Mouse (Mus musculus): ENCODE measurements around the gene Oxld1. TPM values are rescaled to one million over a fixed set of nuclear protein-coding genes. Genes with fewer than 3 reads are reported as not detected.

The Oxld1 gene
- polyA plus RNA-seq, 1 experiment from 2014 or later, result 12.8 TPM

DNA sequence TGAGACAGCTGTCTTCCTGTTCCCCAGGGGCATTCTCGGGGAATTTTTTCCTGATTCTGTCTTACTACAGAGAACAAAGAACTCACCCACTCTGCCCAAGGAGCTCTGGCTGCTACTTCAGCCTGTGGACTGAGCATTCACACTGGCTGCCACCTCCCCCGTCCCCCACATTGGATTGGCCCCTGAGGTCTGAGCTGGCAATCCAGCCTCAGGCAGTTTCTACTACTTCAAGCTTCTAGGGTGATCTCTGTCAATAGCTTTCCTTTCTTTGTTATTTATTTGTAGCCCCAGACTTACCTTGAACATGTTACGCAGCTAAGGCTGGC is 35.0 kb upstream of the Oxld1 start:
- H3K9me3 ChIP-seq (replicated peaks), result no peaks in the 10 kb centered on the region
- H3K27ac ChIP-seq (replicated peaks), result peak overlapping the region; percentile 83
- H3K4me2 ChIP-seq, result peak overlapping the region; percentile 99
- H3K4me3 ChIP-seq (replicated peaks), result peak overlapping the region; percentile 99
- H3K36me3 ChIP-seq, result peaks cover 42% of the 10 kb centered on the region
- H3K4me1 ChIP-seq, result peaks cover 43% of the 10 kb centered on the region
- no peak for ATAC-seq (ENCODE audit: low FRiP score)
- WGBS, result 26% methylated on average over 3 of the region's 3 CpGs
- no peaks in the 10 kb centered on the region for H3K27me3 ChIP-seq (replicated peaks)
- H3K9ac ChIP-seq (replicated peaks), result peak overlapping the region; percentile 82

DNA sequence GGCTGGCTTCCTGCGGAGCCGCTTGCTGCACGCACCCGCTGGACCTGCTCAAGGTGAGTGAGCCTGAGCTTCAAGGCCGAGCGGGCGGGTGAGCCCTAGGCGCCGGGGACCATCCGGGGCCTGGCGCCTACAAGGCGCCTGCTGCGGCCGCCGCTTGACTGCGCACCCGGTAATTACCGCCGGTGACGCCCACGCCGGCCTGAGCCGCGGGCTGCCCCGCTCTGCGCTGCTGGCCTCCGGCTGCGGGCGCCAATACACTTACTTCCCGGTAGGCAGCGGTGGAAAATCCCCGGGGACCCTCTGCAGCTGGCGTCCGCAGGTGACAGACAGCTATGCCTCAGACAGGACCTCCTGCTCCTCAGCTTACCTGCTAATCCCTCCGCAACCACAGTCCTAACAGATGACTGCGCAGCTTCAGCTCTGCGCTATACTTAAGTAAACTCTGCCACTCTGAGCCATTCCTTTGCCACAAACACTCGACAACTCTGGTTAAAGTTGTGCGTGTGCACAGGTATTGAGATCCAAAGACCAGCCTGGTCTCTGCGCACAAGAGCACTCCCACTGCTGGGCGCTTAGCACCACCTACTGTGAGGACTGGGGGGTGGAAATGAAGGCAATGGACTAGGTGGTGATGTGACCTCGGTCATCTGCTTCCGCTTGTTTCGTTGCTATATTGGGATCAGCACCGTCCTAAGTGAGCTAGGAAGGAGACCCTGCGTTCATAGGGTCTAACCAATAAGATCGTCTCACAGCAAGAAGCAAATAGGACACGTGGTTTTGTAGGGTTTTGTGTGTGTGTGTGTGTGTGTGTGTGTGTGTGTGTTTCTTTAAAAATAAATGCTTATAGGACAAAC is 34.4 kb upstream of the Oxld1 start:
- Histone ChIP-seq H3K4me1 (peaks cover 43% of the 10 kb centered on the region), H3K27me3 (replicated peaks) (no peaks in the 10 kb centered on the region), H3K36me3 (peaks cover 44% of the 10 kb centered on the region), H3K27ac (replicated peaks) (peak overlapping the region; percentile 83), H3K4me3 (replicated peaks) (peak overlapping the region; percentile 99), H3K4me2 (peak overlapping the region; percentile 99), H3K9me3 (replicated peaks) (no peaks in the 10 kb centered on the region), H3K9ac (replicated peaks) (peak overlapping the region; percentile 82)
- under 1% methylated on average over 47 of the region's 48 CpGs for WGBS
- peak; percentile 44 for ATAC-seq (ENCODE audit: low FRiP score)

DNA sequence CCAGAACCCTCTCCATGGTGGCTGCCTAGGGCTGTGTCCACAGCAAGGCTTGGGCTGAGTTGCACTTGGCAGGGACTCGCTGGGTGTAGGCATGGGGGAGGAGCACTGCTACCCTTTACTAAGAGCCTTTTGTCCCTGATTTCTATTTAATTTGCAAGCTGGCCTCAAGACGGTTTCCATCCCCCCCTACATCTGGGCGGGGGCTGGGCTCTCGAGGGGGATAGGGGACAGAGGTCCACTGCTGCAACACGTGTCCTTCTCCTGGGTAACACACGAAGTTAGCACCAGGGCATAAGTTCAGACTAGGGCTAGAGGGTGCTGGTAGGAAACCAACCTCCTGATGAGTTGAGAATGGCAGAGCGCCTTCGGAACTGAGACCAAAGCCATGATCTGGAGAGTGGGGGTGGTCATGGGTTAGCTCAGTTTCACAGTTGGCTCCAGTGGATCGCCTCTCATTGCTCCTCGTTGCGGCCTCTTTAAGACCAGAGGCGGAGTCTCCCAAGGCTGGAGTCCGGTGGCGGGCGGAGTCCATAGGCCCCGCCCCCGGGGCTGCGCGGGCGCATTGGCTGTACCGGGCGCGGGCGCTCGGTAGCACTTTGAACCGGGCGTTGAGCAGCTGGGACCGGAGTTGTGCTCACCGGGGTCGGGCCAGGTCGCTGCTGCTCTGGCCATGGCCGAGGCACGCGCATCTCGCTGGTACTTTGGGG is 33.6 kb upstream of the Oxld1 start, which contains the start of gene Slc25a10:
Slc25a10 (plus strand) TSS at position 524 of the 707 bp plus-strand sequence.
- peak within 1 kb of the TSS; percentile 99 for H3K4me2 ChIP-seq
- peak within 1 kb of the TSS; percentile 83 for H3K27ac ChIP-seq (replicated peaks)
- H3K4me3 ChIP-seq (replicated peaks), result peak within 1 kb of the TSS; percentile 99
- H3K4me1 ChIP-seq, result peaks cover 43% of the 10 kb centered on the region
- H3K36me3 ChIP-seq, result peaks cover 43% of the 10 kb centered on the region
- no peaks in the 10 kb centered on the region for H3K9me3 ChIP-seq (replicated peaks)
- ATAC-seq (ENCODE audit: low FRiP score), result peak; percentile 92
- no peaks in the 10 kb centered on the region for H3K27me3 ChIP-seq (replicated peaks)
- WGBS, result 0% methylated on average over 35 of the region's 35 CpGs
- H3K9ac ChIP-seq (replicated peaks), result peak within 1 kb of the TSS; percentile 82

DNA sequence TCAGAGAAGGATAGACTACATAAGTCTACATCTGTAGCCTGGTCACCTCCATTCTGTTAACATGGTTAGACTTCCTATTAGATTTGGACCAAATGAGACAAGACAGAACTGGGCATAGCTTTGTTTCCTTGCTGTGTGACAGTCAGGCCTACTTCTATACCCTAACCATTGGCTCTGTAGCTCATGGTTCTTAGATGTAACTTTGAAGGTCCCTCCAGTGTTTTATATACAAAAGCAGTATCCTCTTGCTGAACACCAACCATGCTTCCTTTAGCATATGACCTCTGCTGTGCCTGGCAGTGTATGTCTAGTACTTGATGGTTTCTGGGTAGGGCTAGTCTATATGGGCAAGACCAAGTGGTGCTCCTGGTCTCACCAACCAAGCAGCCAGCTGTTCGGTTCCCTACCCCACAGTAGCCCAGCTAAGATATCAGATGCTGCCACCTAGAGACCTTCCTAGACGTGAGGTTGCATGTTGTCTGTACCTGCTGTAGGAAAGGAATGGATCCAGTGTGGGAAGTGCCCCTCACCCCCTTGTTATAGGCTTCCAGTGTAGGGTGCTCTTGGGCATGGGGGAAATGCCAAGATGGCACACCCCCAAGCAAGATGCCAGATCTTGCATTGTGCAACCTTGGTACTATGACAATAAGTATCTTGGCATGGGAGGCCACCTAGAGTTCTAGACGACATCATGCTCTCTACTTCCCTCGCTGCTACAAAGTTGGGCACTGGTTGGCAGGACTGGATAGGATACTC is 32.6 kb upstream of the Oxld1 start:
- Histone ChIP-seq H3K9ac (replicated peaks) (no peak overlapping the region), H3K27ac (replicated peaks) (peak overlapping the region; percentile 83), H3K27me3 (replicated peaks) (no peaks in the 10 kb centered on the region), H3K4me2 (peak overlapping the region; percentile 99; the same call in 1 of the 2 replicates), H3K4me3 (replicated peaks) (0 out of 2 replicates have a peak overlapping the region, but pooled peaks have one; percentile 99), H3K4me1 (peaks cover 49% of the 10 kb centered on the region), H3K36me3 (peaks cover 40% of the 10 kb centered on the region), H3K9me3 (replicated peaks) (no peaks in the 10 kb centered on the region)
- ATAC-seq (ENCODE audit: low FRiP score), result no peak
- 36% methylated on average over 4 of the region's 4 CpGs for WGBS

DNA sequence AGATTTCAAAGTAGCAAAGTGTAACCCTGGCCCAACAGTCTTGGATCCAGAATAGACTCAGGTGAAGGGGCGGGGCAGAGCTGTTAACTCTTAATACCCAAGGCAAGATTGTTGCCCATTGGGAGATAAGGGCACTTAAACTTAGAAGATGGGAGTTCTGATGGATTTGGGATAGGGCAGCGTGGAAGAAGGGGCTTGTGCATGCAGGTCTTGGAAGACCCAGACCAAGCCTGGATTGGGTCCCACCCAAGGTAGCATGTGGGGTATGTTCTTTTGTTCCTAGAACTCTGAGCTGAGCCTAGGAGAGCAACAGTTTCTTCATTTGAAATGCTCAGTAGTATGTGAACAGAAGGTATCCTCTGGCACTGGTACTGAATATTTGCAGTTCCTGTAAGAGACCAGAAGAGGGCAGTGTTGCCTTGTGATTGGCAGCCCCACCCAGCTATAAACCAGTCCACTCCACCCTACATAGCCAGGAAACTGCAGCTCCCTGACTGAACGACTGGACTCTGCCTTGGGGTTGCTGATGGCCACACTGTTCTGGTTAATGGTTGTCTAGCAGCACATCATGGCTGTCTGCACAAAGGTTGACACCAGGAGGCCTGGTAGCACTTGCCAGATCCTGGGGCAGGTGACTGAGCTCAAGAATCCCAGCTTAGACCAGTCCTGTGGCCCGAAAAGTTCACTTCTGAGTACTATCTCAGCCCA is 31.3 kb upstream of the Oxld1 start:
- H3K4me3 ChIP-seq (replicated peaks), result no peak overlapping the region
- H3K36me3 ChIP-seq, result peaks cover 29% of the 10 kb centered on the region
- 65% methylated on average over 4 of the region's 4 CpGs for WGBS
- H3K9me3 ChIP-seq (replicated peaks), result no peaks in the 10 kb centered on the region
- peak overlapping the region; percentile 63 for H3K27ac ChIP-seq (replicated peaks)
- H3K4me2 ChIP-seq, result no peak overlapping the region
- peaks cover 54% of the 10 kb centered on the region for H3K4me1 ChIP-seq
- ATAC-seq (ENCODE audit: low FRiP score), result no peak
- H3K9ac ChIP-seq (replicated peaks), result no peak overlapping the region
- no peaks in the 10 kb centered on the region for H3K27me3 ChIP-seq (replicated peaks)

DNA sequence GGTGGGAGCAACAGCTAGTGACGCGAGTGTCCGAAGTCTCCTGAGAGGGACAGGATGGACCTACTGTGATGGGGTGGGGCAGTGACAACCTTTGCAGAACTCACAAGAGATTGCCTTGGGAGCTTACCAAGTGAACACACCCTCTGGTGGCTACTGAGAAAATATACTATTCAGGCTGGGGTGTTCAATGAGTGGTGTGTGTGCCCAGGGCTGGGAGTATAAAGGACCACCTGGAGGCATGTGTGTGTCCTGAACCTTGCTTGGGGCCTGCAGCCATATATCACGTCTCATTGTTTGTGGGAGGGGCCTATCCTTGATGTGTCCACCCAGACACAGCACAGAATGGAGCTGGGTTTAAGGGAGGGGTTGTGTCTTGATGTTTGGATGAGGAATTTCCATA is 30.6 kb upstream of the Oxld1 start:
- Histone ChIP-seq H3K9me3 (replicated peaks) (no peaks in the 10 kb centered on the region), H3K27me3 (replicated peaks) (no peaks in the 10 kb centered on the region), H3K4me2 (no peak overlapping the region), H3K9ac (replicated peaks) (no peak overlapping the region), H3K27ac (replicated peaks) (no peak overlapping the region), H3K4me1 (peaks cover 54% of the 10 kb centered on the region), H3K36me3 (peaks cover 31% of the 10 kb centered on the region), H3K4me3 (replicated peaks) (no peak overlapping the region)
- 79% methylated on average over 4 of the region's 4 CpGs for WGBS
- no peak for ATAC-seq (ENCODE audit: low FRiP score)

DNA sequence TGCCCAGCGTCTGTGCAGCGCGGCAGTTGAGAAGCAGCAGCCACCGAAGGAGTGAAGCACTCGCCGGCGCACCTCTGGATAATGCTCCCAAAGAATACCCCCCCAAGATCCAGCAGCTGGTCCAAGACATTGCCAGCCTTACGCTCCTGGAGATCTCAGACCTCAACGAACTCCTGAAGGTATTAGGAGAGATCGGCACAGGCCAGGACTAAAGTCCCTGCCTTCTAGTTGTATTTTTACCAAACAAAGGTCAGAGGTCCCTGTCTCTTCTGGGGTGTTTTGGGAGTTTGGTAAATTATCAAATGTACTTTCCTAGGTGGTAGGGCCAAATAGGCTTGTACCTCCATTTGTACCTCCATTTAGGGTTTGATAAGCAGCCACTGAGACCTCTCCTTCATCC is 27.4 kb upstream of the Oxld1 start:
- Histone ChIP-seq H3K9ac (replicated peaks) (peak overlapping the region; percentile 86), H3K9me3 (replicated peaks) (no peaks in the 10 kb centered on the region), H3K27ac (replicated peaks) (peak overlapping the region; percentile 91; the same call in 1 of the 2 replicates), H3K4me1 (peaks cover 26% of the 10 kb centered on the region), H3K36me3 (peaks cover 61% of the 10 kb centered on the region), H3K4me2 (peak overlapping the region; percentile 79), H3K4me3 (replicated peaks) (peak overlapping the region; percentile 95), H3K27me3 (replicated peaks) (no peaks in the 10 kb centered on the region)
- ATAC-seq (ENCODE audit: low FRiP score), result no peak
- 11% methylated on average over 10 of the region's 10 CpGs for WGBS

DNA sequence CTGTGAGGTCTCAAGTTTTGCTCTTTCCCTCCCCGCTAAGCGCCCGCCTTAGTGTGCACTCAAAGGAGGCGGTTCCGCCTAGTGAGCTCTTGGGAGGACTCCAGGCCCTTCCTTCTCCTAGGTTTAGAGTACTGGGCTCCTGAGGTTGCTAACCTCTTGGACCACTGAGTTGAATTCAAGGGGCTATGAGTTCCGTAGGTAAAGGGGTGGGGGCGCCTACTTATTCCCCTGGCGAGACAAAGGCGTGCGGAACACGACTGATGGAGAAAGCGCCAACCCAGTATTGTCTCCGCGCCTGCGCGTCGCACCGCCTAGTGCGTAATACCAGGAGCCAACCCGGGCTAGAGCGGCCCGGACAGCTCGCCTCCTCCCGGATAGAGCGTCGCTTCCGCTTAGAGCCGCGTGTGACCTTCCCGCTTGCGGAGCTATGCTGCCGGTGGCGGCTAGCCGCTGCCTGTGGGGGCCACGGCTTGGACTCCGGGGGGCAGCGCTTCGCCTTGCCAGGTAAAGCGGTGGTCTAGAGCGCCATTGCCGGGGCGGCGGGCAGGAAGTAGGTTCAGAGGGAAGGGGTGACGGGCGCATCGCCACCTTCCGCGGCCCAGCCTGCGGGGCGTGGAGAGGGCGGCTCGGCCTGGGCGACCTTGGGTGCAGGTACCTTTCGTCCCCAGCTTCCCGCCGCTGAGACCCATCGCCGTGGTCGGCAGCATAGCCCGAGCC is 26.6 kb upstream of the Oxld1 start, which contains the start of gene Mrpl12:
Mrpl12 (plus strand) TSS at position 349 of the 717 bp plus-strand sequence.
- peaks cover 21% of the 10 kb centered on the region for H3K4me1 ChIP-seq
- peak within 1 kb of the TSS; percentile 95 for H3K4me3 ChIP-seq (replicated peaks)
- peak; percentile 97 for ATAC-seq (ENCODE audit: low FRiP score)
- no peaks in the 10 kb centered on the region for H3K27me3 ChIP-seq (replicated peaks)
- H3K9ac ChIP-seq (replicated peaks), result peak within 1 kb of the TSS; percentile 86
- no peaks in the 10 kb centered on the region for H3K9me3 ChIP-seq (replicated peaks)
- H3K27ac ChIP-seq (replicated peaks), result peak within 1 kb of the TSS; percentile 91
- peak within 1 kb of the TSS; percentile 79 for H3K4me2 ChIP-seq
- under 1% methylated on average over 56 of the region's 60 CpGs for WGBS
- peaks cover 68% of the 10 kb centered on the region for H3K36me3 ChIP-seq

DNA sequence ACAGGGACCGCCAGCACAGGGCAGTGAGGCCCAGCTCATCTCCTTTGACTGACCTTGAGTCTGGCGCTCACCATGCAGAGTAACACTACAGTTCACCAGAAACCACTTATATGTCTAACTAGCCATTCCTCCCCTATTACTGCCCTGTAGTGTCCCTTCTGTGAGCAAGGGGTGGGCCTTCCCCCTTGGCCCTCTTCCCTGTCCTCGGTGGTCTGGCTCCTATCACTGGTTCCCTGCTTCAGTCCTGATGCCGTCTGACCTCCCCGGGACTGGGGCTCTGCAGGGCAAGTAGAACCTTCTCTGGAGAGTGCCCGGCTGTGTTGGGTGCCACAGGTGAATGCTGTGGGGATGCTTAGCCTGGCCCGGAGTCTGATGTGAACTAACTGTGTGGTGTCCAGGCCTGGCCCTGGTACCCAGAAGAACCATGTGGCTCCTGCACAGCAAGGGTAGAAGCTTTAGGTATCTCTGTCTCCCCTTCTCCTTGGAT is 25.6 kb upstream of the Oxld1 start:
- ATAC-seq (ENCODE audit: low FRiP score), result no peak
- Histone ChIP-seq H3K4me2 (peak overlapping the region; percentile 79), H3K9me3 (replicated peaks) (no peaks in the 10 kb centered on the region), H3K9ac (replicated peaks) (peak overlapping the region; percentile 86), H3K4me1 (peaks cover 20% of the 10 kb centered on the region), H3K36me3 (peaks cover 69% of the 10 kb centered on the region), H3K27me3 (replicated peaks) (no peaks in the 10 kb centered on the region), H3K27ac (replicated peaks) (peak overlapping the region; percentile 91; the same call in 1 of the 2 replicates), H3K4me3 (replicated peaks) (peak overlapping the region; percentile 95)
- WGBS, result 89% methylated on average over 7 of the region's 7 CpGs

DNA sequence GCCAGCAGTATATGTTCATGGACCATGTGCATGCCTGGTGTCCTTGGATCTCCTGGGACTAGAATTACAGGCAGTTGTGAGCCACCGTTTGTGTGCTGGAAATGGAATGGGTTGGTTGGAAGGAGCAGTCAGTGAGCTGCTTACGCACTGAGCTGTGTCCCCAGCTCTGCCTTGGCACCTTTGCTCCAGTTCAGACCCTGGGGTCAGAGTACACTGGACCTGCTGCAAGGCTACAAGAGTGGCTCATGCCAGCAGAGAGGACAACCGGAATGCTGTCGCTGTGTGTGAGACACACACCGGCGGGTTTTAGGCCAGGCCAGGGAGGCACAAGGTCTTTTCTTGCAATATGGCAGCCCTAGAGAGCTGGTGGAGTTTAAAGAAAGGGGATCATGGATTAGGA is 14.2 kb upstream of the Oxld1 start:
- H3K9me3 ChIP-seq (replicated peaks), result no peaks in the 10 kb centered on the region
- H3K9ac ChIP-seq (replicated peaks), result no peak overlapping the region
- peaks cover 76% of the 10 kb centered on the region for H3K36me3 ChIP-seq
- no peak overlapping the region for H3K27ac ChIP-seq (replicated peaks)
- no peak for ATAC-seq (ENCODE audit: low FRiP score)
- H3K4me2 ChIP-seq, result no peak overlapping the region
- H3K4me3 ChIP-seq (replicated peaks), result no peak overlapping the region
- WGBS, result over 99% methylated on average over 6 of the region's 6 CpGs
- H3K27me3 ChIP-seq (replicated peaks), result no peaks in the 10 kb centered on the region
- peaks cover 18% of the 10 kb centered on the region for H3K4me1 ChIP-seq
